18 mouse cellular contexts compared by ENCODE assay signal in the genomic region with DNA sequence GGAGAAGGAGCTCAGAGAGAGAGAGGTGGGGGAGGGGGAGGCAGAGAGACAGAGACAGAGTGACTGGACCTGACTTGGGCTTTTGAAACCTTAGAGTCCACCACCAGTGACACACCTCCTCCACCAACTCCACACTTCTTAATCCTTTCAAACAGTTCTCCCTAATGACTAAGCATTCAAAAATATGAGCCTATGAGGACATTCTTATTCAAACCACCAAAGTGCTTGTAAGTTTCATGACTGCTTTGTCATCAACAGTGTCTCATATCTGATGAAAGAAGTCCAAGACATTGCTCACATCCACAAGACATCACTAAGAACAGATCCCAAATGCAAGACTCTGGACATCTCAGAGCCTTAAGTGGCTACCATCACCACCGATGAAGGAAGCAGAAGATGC.
DNase-seq lines count a peak whose midpoint lies in the region; TF ChIP-seq lines count a peak whose summit lies in the region.
"Had no signal": no experiment of that assay in that cellular context is flagged by ENCODE, and none has a peak within 500 bp of the region (broad histone marks: within the 10 kb centered on the region; RNA-seq: fewer than 3 reads in every experiment).

No protein-coding gene starts in this region.

- TF ChIP-seq POLR2A in myocyte (IDR thresholded peaks at IDR 0.05; ENCODE audit: insufficient read length, low read depth), result no peak

- DNase-seq in 3134 (ENCODE audit: extremely low read depth, insufficient read length, low spot score) (peak; percentile 33), 416B (ENCODE audit: low read depth) (peak; percentile 78)
- peak; percentile 11 for DNase-seq in Muller cell, postnatal 12 days (ENCODE audit: inconsistent ontology term)
- no peak for DNase-seq in adrenal gland, postnatal 4 days (ENCODE audit: low spot score in 2 of 2)
- no peak for DNase-seq in lung, postnatal 25 days (ENCODE audit: low spot score)
- DNase-seq in layer of hippocampus, adult 8-10 months (ENCODE audit: low spot score in 2 of 2), result no peak
- DNase-seq: adrenal gland, adult 8-10 months; adrenal gland, postnatal 14 days; cerebellum, adult 18-20 months; cerebellum, adult 8-10 months; cerebellum, adult 9-11 months; cerebellum, postnatal 14 days; cerebellum, postnatal 36 days; embryo, embryonic 11 days had no signal

- no peak overlapping the region for H3ac ChIP-seq in myocyte (ENCODE audit: control insufficient read depth, insufficient read length)

- H3K79me2 ChIP-seq in myocyte (ENCODE audit: control insufficient read depth, insufficient read depth), result peaks cover 17% of the 10 kb centered on the region

- H3K27me3 ChIP-seq in myocyte (ENCODE audit: control insufficient read depth, insufficient read depth, insufficient read length), result no peaks in the 10 kb centered on the region
- H3K27me3 ChIP-seq: embryonic facial prominence, embryonic 13.5 days; embryonic facial prominence, embryonic 15.5 days; forebrain, embryonic 13.5 days had no signal

- peak overlapping the region; percentile 25 for H3K4me2 ChIP-seq in myocyte (ENCODE audit: low read depth)
- H3K4me2 ChIP-seq: embryonic facial prominence, embryonic 13.5 days; embryonic facial prominence, embryonic 15.5 days; forebrain, embryonic 13.5 days had no signal

- peaks cover 5% of the 10 kb centered on the region for H3K36me3 ChIP-seq in myocyte (ENCODE audit: control insufficient read depth, insufficient read depth)
- H3K36me3 ChIP-seq: embryonic facial prominence, embryonic 13.5 days; embryonic facial prominence, embryonic 15.5 days had no signal

- no peak overlapping the region for H3K4me3 ChIP-seq in myocyte
- H3K4me3 ChIP-seq: embryonic facial prominence, embryonic 13.5 days; embryonic facial prominence, embryonic 15.5 days; forebrain, embryonic 13.5 days had no signal

TF ChIP-seq in myocyte, 11 proteins besides CTCF, POLR2A, EP300 and RAD21:
- peak; percentile 78 for TF ChIP-seq CEBPB (IDR thresholded peaks at IDR 0.05; ENCODE audit: insufficient read depth, poor library complexity, severe bottlenecking)
- no peak for TF ChIP-seq MYOG (IDR thresholded peaks at IDR 0.05; ENCODE audit: control insufficient read depth in 1 of 3, insufficient read depth in 1 of 3, insufficient read length in 2 of 3, low read depth in 2 of 3)
- TF ChIP-seq USF1 (IDR thresholded peaks at IDR 0.05; ENCODE audit: low read depth), result no peak

Comparison
In these comparisons a context has a peak if more than half of its experiments do, and no peak if none do; other contexts are left out.
1. DNase-seq: peak in 3134 (single experiment), 416B (single experiment) and Muller cell, postnatal 12 days (single experiment); none in adrenal gland, postnatal 4 days (0 of 2), lung, postnatal 25 days (single experiment) and layer of hippocampus, adult 8-10 months (0 of 2).